Mouse (Mus musculus): ENCODE data around the gene Vsig10. TPM values are rescaled to one million over a fixed set of nuclear protein-coding genes. Genes with fewer than 3 reads are reported as not detected.
"Not testable (repeated sequence)": the region's sequence is repeated elsewhere in the genome, so short reads cannot be mapped to it uniquely, and the experiment has no call there.

The Vsig10 gene
- total RNA-seq, 2 experiments from 2014 or later = 4.1 to 5.0 TPM

DNA sequence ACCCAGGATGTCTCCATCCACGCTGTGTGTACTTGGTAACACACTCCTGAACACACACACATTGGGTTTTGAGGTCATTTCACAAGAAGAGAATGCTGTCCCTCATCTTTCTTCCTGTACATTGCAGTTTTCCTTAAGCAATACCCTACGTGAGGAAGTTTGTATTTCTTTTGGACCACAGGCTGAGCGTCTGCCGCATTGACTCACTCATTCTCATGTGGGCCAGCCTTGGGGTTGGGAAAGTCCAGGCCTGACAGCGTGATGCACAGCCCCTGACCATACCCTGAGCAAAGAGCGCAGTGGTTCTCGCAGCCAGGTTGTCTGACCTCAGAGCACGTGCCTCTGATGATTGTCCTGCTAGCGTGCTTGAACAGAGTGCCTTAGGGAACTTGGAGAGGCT, 54.5 kb downstream of the Vsig10 start:
- DNase-seq = no peak
- intact Hi-C loops (cut with DNase I) = no loop called here

DNA sequence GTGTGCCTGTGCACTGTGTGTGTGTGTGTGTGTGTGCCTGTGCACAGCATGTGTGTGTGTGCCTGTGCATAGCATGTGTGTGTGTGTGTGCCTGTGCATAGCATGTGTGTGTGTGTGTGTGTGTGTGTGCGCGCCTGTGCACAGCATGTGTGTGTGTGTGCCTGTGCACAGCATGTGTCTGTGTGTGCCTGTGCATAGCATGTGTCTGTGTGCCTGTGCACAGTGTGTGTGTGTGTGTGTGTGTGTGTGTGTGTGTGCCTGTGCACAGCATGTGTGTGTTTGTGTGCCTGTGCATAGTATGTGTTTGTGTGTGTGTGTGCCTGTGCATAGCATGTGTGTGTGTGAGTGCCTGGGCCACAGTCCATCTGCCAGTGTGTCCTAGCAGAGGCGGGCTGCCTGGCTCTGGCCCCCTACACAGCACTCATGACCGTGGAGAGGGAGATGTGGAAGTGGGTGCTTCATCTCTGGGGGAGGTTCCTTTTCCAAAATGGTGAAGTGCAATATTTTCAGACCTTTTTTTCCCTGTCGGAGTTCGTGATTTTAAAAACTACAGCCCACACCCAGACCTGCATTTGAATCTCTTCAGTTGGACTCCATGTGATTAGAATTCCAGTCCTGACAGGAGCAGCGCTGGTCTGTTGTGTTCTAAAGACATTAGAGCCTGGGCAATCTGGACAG, 55.6 kb downstream of the Vsig10 start:
- no peak for DNase-seq
- intact Hi-C loops (cut with DNase I) = no loop called here

DNA sequence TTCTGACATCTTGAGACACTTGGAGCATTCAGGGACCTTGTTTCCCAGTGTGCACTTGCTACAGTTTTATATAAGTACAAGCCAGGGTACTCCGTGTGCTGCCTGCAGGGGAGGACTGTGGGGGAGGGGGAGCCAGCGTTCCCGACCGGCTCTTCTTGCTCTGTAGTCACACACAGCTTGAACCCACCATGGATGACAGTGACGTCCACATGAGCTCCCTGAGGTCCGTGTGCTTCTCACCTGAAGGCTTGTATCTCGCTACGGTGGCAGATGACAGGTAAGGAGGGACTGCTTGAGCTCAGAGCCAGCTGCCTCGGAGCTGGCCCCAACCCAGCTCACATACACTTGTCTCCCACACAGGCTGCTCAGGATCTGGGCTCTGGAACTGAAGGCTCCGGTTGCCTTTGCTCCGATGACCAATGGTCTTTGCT, 57.5 kb downstream of the Vsig10 start:
- DNase-seq = no peak
- intact Hi-C loops (cut with DNase I) = no loop called here

DNA sequence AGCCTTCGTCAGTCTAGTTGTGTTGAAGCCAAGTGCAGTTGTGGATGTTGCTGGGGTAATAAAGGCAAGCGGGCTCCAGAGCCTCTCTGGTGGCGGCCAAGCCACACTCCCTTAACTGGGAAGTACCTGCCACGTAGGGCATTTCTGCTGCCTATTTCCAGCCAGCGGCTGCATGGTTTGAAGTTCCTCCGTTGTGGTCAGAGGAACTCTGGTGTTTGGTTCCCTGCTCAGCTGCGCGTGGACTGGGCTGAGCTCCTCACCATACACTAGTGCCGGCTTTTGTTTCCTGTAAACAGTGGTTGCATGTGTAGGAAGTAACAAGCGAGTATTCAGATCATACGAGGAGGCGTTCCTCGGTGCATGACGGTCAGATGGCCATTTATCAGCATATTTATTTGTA, 58.8 kb downstream of the Vsig10 start:
- DNase-seq; intact Hi-C loops (cut with DNase I): not testable (repeated sequence)

DNA sequence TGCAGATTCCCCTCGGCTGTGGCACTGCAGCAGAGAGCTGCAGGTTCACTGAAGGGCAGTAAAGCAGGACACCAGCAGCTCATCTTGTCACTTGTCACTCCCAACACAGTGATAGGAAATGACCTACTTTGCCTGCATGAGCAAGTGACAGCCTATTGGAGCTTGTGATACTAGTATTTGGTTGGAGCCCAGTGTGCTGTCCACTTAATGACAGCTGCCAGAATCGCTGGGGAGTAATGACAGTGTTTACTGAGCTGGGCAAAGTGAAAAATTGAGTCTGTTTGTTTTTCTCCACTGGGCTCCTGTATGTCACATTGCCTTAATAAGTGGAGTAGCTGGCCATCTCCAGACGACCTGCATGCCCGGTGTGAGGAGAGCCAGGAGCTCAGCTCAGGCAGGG, 61.3 kb downstream of the Vsig10 start:
- no peak for DNase-seq
- intact Hi-C loops (cut with DNase I) = loop anchor here (10.0 kb wide), 1 partner anchor 265 kb away; the partner anchor contains the start of gene Suds3

DNA sequence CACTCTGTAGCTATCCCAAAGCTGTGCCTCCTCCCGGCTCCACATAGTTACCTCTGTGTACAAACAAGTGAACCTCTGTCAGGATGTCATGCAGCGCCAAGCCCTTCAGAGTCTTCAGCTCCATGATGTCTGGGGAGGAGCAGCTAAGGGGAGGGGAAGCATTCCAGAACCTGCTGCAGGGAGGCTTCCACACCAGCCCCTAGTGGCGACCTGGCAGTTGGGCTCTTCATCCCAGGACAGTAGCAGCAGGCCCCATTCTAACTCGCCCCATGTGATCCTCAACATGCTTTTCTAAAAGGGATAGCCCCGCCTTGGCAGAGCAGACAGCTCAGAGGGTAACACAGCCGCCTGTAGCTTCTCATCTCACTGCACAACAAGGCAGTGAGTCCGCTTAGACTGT, 62.9 kb downstream of the Vsig10 start:
- intact Hi-C loops (cut with DNase I) = loop anchor here (10.0 kb wide), 1 partner anchor 267 kb away; the partner anchor contains the start of gene Suds3
- DNase-seq = no peak

DNA sequence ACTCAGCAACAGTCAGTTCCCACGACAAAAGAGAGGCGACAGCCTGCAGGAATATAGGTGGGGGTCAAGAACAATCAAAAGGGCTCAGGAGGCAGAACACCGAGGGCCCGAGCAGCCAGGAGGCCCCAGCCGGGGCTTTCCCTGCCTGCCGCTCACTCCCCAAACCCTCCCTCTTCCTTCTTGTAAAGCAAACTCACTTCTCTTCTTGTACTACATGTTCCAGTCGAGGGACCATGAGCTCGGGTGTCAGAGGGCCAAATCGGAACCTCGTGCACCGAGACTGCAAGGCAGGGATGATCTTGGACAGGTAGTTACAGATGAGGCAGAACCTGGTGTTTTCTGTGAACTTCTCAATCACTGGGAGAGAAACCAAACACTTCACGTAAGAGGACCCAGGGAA, 64.3 kb downstream of the Vsig10 start:
- DNase-seq = no peak
- intact Hi-C loops (cut with DNase I) = loop anchor here (10.0 kb wide), 1 partner anchor 268 kb away; the partner anchor contains the start of gene Suds3

DNA sequence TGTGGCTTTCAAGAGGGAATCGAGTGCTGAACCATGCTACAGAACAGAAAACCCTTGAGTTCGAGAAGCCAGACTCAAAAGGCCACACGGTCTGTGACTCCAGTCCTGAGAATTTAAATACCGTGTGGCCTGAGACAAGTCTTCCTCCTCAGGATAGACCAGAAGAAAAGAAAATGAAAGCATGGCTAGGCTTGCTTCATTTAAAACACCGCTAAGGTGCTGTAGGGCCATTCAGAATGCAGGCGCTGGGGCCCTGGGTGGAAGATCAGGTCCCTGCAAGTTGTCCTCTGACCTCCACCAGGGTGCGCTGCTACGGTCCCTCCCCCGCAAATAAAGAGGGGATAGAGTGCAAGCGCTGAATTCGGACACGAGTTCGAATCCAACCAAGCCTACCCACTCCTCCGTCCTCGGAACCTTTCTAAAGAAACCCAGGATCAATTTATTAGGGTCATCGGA, 69.4 kb downstream of the Vsig10 start:
- DNase-seq = peak in 1 of 2 experiments; percentile 26

DNA sequence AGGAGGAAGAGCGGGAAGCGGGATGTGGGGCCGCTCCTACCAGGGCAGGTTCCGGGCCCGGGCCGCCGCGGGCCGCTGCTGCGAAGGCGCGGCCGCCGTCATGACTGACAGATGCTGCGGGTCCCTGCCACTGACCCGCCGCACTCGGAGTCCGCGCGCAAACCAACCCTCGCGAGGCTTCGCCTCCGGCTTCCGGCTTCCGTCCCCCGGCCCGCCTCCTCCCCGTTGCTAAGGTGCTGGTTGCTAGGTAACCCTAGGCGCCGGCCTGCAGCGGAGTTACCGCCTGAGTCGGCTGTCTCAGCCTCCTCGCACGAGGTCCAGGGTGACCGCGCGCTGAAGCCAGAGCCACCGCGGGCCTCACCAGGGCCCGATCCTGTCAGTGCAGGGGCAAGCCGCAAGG, 70.0 kb downstream of the Vsig10 start, which contains the start of gene Rfc5:
TSS of gene Rfc5 (minus strand) at position 171 of the 400 bp plus-strand sequence.
- intact Hi-C loops (cut with DNase I) = loop anchor here (10.0 kb wide), 1 partner anchor 274 kb away; the partner anchor contains the start of gene Suds3
- peak; percentile 86 to 94 for DNase-seq

More for the DNA sequence above, 69.4 kb downstream of the Vsig10 start:
- intact Hi-C loops (cut with DNase I) = loop anchor here (10.0 kb wide), 1 partner anchor 274 kb away; the partner anchor contains the start of gene Suds3

DNA sequence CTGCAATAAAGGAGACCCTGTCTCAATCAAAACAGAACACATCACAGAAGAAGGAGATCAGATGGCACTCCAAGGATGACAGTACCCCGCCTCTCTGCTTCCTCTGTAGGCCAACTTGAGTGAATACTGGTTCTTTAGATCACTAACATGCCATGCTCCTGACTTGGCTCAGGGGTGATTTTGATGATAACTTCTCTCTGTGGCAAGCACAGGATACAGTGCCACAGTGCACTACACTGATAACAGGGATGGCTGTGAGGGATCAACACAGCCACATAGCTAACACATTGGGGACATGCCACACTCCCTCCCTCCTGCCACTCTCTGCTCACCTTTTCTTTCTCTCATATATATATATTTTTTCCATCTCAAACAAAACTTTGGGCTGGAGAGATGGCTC, 72.0 kb downstream of the Vsig10 start:
- DNase-seq = no peak
- intact Hi-C loops (cut with DNase I) = no loop called here

DNA sequence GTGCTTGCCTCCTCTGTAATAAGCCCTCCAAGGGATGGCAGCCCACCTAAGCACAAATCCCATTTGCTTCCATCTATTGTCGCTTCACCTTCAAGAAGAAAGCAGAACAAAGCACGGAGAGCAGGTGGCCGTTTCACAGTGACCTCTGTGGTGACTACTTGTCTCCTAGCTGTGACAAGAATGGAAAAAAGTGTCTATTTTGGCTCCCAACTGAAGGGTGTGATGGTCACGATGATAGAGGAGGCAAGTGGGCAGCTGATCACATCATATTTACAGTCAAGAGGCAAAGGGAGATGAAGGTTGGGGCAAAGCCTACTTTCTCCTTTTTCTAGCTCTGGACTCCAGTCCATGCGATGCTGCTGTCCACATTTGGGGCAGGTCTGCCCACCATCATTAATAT, 77.0 kb downstream of the Vsig10 start:
- intact Hi-C loops (cut with DNase I) = no loop called here
- no peak for DNase-seq

DNA sequence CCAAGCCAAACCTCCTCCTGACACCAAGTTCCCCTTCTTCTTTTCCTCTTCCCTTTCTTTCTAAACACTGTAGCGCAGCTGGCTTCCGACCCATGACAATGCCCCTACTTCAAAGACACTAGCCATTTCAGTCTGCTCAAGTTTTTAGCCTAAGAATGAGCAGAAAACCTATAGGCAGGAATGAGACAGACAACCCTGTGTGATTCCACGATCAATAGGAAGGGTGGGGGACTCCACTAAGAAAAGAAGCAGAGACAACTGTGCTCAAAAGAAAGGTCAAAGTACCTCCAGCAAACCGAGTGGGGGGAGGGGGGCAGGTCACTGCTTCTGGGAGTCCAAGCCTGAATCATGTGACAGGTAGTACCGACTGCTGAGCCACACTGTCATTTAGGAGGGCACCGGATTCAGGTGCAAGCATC, 77.7 kb downstream of the Vsig10 start:
- intact Hi-C loops (cut with DNase I) = no loop called here
- DNase-seq = no peak

DNA sequence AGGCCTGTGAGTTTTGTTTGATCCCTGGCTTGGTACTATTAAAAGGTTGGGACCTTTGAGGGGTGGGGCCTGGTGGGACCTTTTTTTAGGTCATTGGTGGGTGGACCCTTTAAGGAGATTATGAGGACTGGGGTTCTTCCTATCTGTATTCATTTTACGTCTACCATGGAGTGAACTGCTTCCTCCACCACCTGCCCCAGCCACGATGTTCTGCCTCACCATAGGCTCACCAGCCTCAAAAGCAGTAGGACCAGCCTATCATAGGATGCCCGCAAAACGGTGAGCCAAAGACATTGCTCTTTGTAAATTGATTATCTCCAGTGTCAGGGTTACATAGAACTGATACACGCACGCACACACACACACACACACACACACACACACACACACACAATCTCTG, 78.5 kb downstream of the Vsig10 start:
- DNase-seq = no peak
- intact Hi-C loops (cut with DNase I) = no loop called here

DNA sequence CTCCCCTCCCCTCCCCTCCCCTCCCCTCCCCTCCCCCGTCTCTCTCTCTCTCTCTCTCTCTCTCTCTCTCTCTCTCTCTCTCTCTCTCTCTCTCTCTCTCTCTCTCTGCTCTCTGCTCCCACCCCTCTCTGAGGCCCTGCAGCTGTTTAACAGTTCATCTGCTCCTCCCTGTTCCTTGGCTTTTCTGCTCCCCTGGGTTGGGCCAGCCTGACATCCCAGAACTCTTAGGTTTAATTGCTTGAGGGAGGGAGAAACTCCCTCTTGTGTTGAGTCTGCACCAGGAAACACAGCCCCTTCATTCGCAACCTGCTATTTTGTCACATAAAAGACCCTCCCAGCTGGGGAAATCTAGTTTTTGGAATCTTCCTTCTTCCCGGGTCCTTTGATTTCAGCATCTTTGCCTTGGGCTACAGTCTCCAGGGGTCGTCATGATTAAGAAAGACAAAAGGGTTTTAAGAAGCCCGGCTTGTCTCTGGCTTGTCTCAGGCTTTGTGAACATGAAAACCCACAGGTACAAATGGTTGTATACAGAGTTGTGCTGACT, 79.2 kb downstream of the Vsig10 start:
- no peak for DNase-seq
- intact Hi-C loops (cut with DNase I) = no loop called here

DNA sequence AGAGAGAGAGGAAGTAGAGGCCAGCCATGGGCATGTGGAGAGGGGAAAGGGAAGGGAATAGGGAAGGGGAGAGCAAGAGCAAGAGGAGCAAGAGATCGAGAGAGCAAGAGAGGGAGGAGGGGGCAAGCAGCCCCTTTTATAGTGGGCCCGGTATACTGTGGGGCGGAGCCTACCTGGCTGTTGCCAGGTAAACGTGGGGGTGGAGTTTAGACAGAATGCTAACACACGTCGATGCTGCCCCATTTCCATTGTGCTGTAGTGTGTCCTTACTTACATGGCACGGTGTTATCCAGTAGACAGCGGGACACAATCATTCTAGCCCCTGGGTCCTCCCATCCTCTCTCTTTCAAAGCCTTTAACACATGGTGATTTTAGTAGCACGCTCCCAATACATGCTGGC, 80.4 kb downstream of the Vsig10 start:
- intact Hi-C loops (cut with DNase I) = no loop called here
- DNase-seq = no peak

DNA sequence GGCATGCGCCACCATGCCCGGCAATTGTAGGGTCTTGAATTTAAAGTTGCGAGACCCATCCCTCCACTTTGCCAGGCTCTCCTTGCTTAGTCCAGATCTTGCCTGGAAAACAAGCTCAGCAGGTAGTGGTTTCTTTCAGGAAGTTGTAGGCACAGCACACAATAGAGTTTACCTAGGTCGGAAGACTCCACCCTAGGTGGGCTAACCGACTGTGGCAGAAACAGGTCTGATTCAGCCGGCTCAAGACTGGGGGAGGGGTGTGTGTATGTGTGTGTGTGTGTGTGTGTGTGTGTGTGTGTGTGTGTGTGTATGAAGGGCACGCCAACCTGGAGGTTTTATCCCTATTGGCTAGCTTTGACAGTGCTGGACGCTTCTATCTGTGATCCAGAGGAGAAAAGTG, 84.7 kb downstream of the Vsig10 start:
- no peak for DNase-seq
- intact Hi-C loops (cut with DNase I) = no loop called here

Other genes starting within 250 kb of the Vsig10 start
- gene Suds3, start 203.0 kb upstream of the Vsig10 start, total RNA-seq (2021) = 10 to 100 TPM; 70.7 to 72.4 TPM
- gene Taok3, start 199.0 kb upstream of the Vsig10 start, total RNA-seq (2021) = 1 to 10 TPM; 3.9 to 4.3 TPM
- 100 to 1,000 TPM; 304 to 320 TPM for gene Pebp1, start 31.5 kb upstream of the Vsig10 start, total RNA-seq (2021)
- gene Wsb2, start 38.2 kb downstream of the Vsig10 start, total RNA-seq (2021) = 10 to 100 TPM; 84.2 to 90.8 TPM
- gene Rfc5, start 70.0 kb downstream of the Vsig10 start, total RNA-seq (2021) = 1 to 10 TPM; 2.1 to 2.5 TPM
- gene Ksr2, start 94.9 kb downstream of the Vsig10 start, total RNA-seq (2021) = under 1 TPM; 0.03 to 0.07 TPM